32 mouse cellular contexts compared by ENCODE assay signal in genomic region chr14:122597534-122597933, GRCm38 (mm10).
"Had no signal": no experiment of that assay in that cellular context is flagged by ENCODE, and none has a peak within 500 bp of the region (broad histone marks: within the 10 kb centered on the region; RNA-seq: fewer than 3 reads in every experiment).

No protein-coding gene starts in this region.

- H3K27me3 ChIP-seq: limb, embryonic 12.5 days; limb, embryonic 13.5 days; limb, embryonic 15.5 days; liver, embryonic 12.5 days; liver, embryonic 13.5 days; liver, embryonic 15.5 days; lung, embryonic 15.5 days; megakaryocyte, embryonic 14.5 days; midbrain, embryonic 12.5 days; midbrain, embryonic 13.5 days; midbrain, embryonic 15.5 days; neural tube, embryonic 12.5 days had no signal

- H3K27ac ChIP-seq: limb, embryonic 10.5 days; limb, embryonic 12.5 days; limb, embryonic 13.5 days; limb, embryonic 15.5 days; liver, embryonic 12.5 days; liver, embryonic 13.5 days; liver, embryonic 14.5 days; liver, embryonic 15.5 days; lung, embryonic 15.5 days; macrophage; midbrain, embryonic 10.5 days; midbrain, embryonic 12.5 days; midbrain, embryonic 13.5 days; midbrain, embryonic 15.5 days; neural tube, embryonic 12.5 days had no signal

- H3K4me2 ChIP-seq: limb, embryonic 12.5 days; limb, embryonic 13.5 days; limb, embryonic 15.5 days; liver, embryonic 11.5 days; liver, embryonic 12.5 days; liver, embryonic 13.5 days; liver, embryonic 15.5 days; lung, embryonic 14.5 days; lung, embryonic 15.5 days; midbrain, embryonic 11.5 days; midbrain, embryonic 12.5 days; midbrain, embryonic 13.5 days; midbrain, embryonic 15.5 days; neural tube, embryonic 12.5 days had no signal

- H3K4me1 ChIP-seq: liver, embryonic 12.5 days; liver, embryonic 13.5 days; liver, embryonic 15.5 days; lung, embryonic 15.5 days; midbrain, embryonic 10.5 days; midbrain, embryonic 13.5 days; midbrain, embryonic 15.5 days; neural tube, embryonic 12.5 days had no signal

- H3K9ac ChIP-seq: limb, embryonic 12.5 days; limb, embryonic 13.5 days; limb, embryonic 15.5 days; liver, embryonic 12.5 days; liver, embryonic 13.5 days; liver, embryonic 14.5 days; liver, embryonic 15.5 days; liver, postnatal 0 days; lung, embryonic 14.5 days; lung, embryonic 15.5 days; midbrain, embryonic 12.5 days; midbrain, embryonic 13.5 days; midbrain, embryonic 15.5 days; neural tube, embryonic 12.5 days had no signal

- H3K36me3 ChIP-seq: limb, embryonic 10.5 days; limb, embryonic 12.5 days; limb, embryonic 13.5 days; limb, embryonic 15.5 days; liver, embryonic 12.5 days; liver, embryonic 13.5 days; liver, embryonic 15.5 days; lung, embryonic 15.5 days; midbrain, embryonic 10.5 days; midbrain, embryonic 12.5 days; midbrain, embryonic 13.5 days; midbrain, embryonic 15.5 days; neural tube, embryonic 12.5 days had no signal

- ATAC-seq: liver, embryonic 12.5 days; liver, postnatal 0 days; lung, postnatal 0 days; midbrain, embryonic 13.5 days; midbrain, embryonic 15.5 days; midbrain, embryonic 16.5 days had no signal

- H3K4me3 ChIP-seq: limb, embryonic 10.5 days; limb, embryonic 12.5 days; limb, embryonic 13.5 days; limb, embryonic 15.5 days; liver, embryonic 12.5 days; liver, embryonic 13.5 days; liver, embryonic 15.5 days; lung, embryonic 15.5 days; megakaryocyte, embryonic 14.5 days; midbrain, embryonic 10.5 days; midbrain, embryonic 12.5 days; midbrain, embryonic 13.5 days; midbrain, embryonic 15.5 days; myocyte; neural tube, embryonic 12.5 days had no signal

- H3K9me3 ChIP-seq: limb, embryonic 10.5 days; limb, embryonic 12.5 days; limb, embryonic 13.5 days; limb, embryonic 15.5 days; liver, embryonic 12.5 days; liver, embryonic 13.5 days; liver, embryonic 15.5 days; lung, embryonic 15.5 days; megakaryocyte, embryonic 14.5 days; midbrain, embryonic 10.5 days; midbrain, embryonic 12.5 days; midbrain, embryonic 13.5 days; midbrain, embryonic 15.5 days; neural tube, embryonic 12.5 days had no signal

- DNase-seq: left cerebral cortex, postnatal 4 days; liver; liver, embryonic 13.5 days; liver, postnatal 0 days; lung, adult 18-20 months; lung, adult 2 months; lung, embryonic 14.5 days; lung, postnatal 10 days; lung, postnatal 14 days; lung, postnatal 36 days; lung, postnatal 4 days; midbrain, embryonic 14.5 days had no signal
